Mouse (Mus musculus): ENCODE measurements around the gene Tma7. TPM values are rescaled to one million over a fixed set of nuclear protein-coding genes. Genes with fewer than 3 reads are reported as not detected.

The Tma7 gene
- total RNA-seq, 2 experiments from 2014 or later: 316 to 321 TPM

DNA sequence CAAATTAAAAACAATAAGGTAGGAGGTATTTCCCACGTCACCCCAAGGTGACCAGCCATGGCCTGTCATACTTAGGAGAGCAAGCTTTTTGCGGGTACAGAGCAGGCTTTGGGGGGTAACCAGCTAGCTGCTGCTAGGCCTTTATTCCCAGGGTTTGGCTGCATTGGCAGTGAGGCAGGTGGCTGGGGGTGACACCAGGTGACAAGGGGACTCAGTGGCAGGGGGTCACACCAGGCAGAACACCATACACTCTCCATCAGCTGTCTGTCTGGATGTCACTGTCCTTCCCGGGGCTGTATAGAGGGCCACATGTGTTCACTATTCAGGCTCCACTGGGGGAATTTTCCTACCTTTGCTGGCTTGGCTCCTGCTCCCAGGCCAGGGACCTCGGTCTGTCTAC lies 25.5 kb downstream of the Tma7 start:
- intact Hi-C loops (cut with DNase I): loop anchor here (2.0 to 5.0 kb wide), 2 partner anchors 18 to 120 kb away; partner anchors contain the start of genes Shisa5 and Uqcrc1

GRCm38 (mm10) chr9:109056081-109056690 lies 26.2 kb downstream of the Tma7 start:
- H3K4me3 ChIP-seq: peak overlapping the region; percentile 3; the same call in 1 of the 2 replicates
- peak overlapping the region; percentile 31; the same call in 1 of the 2 replicates for H3K27ac ChIP-seq
- intact Hi-C loops (cut with DNase I): loop anchor here (2.0 to 5.0 kb wide), 2 partner anchors 17 to 119 kb away; partner anchors contain the start of genes Shisa5 and Uqcrc1
- no peak for DNase-seq
- TF ChIP-seq CTCF (IDR thresholded peaks at IDR 0.05): no peak

More for the DNA sequence above, 25.5 kb downstream of the Tma7 start:
- no peak for TF ChIP-seq CTCF (IDR thresholded peaks at IDR 0.05)
- DNase-seq: no peak
- Histone ChIP-seq H3K27ac (peak overlapping the region; percentile 93; the same call in 1 of the 2 replicates), H3K4me3 (peak overlapping the region; percentile 76)

- H3K4me3 ChIP-seq: peak overlapping the region; percentile 62
- intact Hi-C loops (cut with DNase I): loop anchor here (2.0 to 5.0 kb wide), 2 partner anchors 17 to 118 kb away; partner anchors contain the start of genes Shisa5 and Uqcrc1
- DNase-seq: no peak
- H3K27ac ChIP-seq: peak overlapping the region; percentile 82
- no peak for TF ChIP-seq CTCF (IDR thresholded peaks at IDR 0.05)
These were observed 26.9 kb downstream of the Tma7 start for GRCm38 (mm10) chr9:109055271-109056030.

DNA sequence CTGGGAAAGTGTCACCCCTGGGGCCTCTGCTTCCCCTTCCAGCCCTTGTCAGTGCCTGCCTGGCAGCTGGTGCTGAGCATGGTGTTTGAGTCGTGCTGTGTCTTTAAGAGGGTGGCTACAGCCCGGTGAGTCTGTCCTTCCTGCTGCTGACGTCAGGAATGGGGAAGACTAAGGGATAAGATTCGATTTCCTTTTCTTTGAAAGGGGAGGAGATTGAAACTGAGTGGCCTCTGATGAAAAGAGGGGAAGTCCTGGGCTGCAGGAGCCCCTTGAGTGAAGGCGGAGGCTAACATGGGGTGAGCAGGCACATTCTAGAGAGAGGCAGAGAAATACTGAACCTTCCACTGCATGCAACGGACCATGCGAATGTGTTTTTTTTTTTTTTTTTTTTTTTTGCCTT lies 27.7 kb downstream of the Tma7 start:
- no peak for TF ChIP-seq CTCF (IDR thresholded peaks at IDR 0.05)
- peak; percentile 68 for DNase-seq
- intact Hi-C loops (cut with DNase I): loop anchor here (5.0 kb wide), 1 partner anchor 117 kb away; the partner anchor contains the start of gene Uqcrc1
- H3K4me3 ChIP-seq: peak overlapping the region; percentile 62
- H3K27ac ChIP-seq: peak overlapping the region; percentile 82

- H3K4me3 ChIP-seq: no peak overlapping the region
- no peak for TF ChIP-seq CTCF (IDR thresholded peaks at IDR 0.05)
- intact Hi-C loops (cut with DNase I): no loop called here
- peak overlapping the region; percentile 82; the same call in 1 of the 2 replicates for H3K27ac ChIP-seq
- no peak for DNase-seq
These were observed 28.5 kb downstream of the Tma7 start for GRCm38 (mm10) chr9:109053851-109054250.

- H3K27ac ChIP-seq: no peak overlapping the region
- TF ChIP-seq CTCF (IDR thresholded peaks at IDR 0.05): no peak
- DNase-seq: no peak
- H3K4me3 ChIP-seq: no peak overlapping the region
- intact Hi-C loops (cut with DNase I): no loop called here
These were observed 29.0 kb downstream of the Tma7 start for GRCm38 (mm10) chr9:109053366-109053765.

DNA sequence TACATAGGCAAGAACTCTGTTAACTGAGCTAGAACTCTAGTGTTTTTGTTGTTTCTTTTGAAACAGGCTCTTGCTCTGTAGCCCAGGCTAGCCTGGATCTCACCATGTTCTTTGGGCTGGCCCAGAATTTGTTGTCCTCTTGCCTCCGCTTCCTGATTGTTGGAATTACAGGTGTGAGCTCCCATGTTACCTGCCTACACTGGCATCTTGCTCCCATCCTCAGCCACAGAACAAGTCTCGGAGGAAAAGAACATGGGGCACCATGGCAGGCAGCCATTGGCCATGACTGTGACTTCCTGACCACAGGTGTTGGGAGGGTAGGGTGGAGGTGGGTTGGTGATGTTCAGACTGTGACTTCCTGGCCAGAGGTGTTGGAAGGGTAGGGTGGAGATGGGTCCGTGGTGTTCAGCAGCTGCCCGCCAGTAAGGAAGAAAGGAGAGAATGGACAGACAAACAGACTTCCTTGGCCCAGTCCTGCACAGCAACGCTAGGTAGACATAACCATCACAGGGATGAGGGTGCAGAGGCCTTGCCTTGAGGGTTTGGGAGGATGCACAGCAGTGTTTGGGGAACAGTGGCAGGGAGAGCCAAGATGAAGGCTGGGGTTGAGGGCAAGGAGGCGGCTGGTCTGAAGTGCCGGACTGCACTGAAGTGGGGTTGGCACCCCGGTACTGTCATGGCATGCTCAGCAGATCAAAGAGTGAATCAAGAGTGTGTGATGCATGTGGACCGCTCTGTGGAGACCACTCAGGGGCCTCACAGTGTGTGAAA lies 29.7 kb downstream of the Tma7 start:
- Histone ChIP-seq H3K4me3 (no peak overlapping the region), H3K27ac (no peak overlapping the region)
- no peak for TF ChIP-seq CTCF (IDR thresholded peaks at IDR 0.05)
- no peak for DNase-seq
- intact Hi-C loops (cut with DNase I): no loop called here

GRCm38 (mm10) chr9:109051651-109052489 lies 30.5 kb downstream of the Tma7 start:
- no peak for TF ChIP-seq CTCF (IDR thresholded peaks at IDR 0.05)
- no peak for DNase-seq
- intact Hi-C loops (cut with DNase I): no loop called here
- Histone ChIP-seq H3K4me3 (no peak overlapping the region), H3K27ac (no peak overlapping the region)

DNA sequence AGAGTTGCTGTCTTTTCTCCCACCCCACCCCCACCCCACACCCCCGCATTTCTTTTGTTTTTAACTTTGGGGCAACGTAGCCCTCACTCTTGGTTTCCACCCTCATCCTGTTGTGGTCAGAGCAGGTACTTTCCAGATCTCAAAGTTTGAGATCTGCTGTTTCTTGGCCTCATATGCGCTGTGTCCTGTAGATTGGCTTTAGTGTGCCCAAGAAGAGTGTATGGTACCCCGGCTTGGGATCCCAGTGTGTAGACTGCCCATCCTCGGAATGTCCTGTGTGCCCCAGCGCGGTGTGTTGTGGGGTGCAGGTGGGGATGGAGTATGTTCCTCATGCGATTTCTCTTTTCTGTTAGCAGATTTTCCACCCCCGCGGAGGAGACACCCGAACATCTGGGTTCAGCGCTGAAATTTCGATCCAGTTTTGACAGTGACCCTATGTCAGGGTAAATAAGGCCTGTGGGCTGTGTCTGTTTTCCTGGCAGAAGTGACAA lies 31.3 kb downstream of the Tma7 start:
- intact Hi-C loops (cut with DNase I): no loop called here

GRCm38 (mm10) chr9:109050674-109050997 lies 31.8 kb downstream of the Tma7 start:
- no peak for TF ChIP-seq CTCF (IDR thresholded peaks at IDR 0.05)
- Histone ChIP-seq H3K27ac (no peak overlapping the region), H3K4me3 (no peak overlapping the region)
- DNase-seq: no peak
- intact Hi-C loops (cut with DNase I): no loop called here

More for the DNA sequence above, 31.3 kb downstream of the Tma7 start:
- H3K4me3 ChIP-seq: no peak overlapping the region
- H3K27ac ChIP-seq: no peak overlapping the region
- DNase-seq: no peak
- no peak for TF ChIP-seq CTCF (IDR thresholded peaks at IDR 0.05)

DNA sequence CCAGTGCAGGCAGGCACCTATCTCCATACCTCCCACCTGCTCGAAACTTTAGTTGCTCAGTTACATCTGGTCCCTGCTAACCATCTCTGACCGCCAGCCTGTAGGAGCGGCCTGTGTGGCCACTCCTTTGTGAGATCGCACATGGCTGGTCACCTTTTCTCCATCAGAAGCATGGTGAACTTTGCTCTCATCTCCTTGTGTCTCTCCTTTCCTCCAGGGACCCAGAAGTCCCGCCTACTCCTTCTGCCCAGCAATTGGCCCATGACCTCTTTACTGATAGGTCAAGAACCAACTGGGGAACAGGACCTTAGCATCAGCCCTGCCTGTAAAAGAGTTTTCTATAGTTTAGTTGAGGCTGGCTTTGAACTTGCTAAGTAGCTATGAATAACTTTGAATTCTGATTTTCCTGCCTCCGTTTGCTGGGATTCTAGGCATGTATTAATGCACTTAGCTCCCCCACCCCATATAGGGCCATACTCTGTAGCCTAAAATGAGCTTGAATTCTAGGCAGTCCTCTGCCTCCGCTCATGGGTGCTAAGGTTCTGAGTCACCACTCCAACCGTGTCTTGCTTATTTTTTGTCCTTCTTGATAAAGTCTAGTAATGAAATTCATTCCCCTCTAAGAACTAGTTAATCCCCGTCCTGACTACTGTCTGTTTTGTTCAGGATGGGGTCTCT lies 32.3 kb downstream of the Tma7 start:
- intact Hi-C loops (cut with DNase I): no loop called here
- no peak for TF ChIP-seq CTCF (IDR thresholded peaks at IDR 0.05)
- no peak for DNase-seq
- no peak overlapping the region for H3K4me3 ChIP-seq
- no peak overlapping the region for H3K27ac ChIP-seq

Measured in gastrocnemius, adult 2 months (tissue).